In the genomic region with DNA sequence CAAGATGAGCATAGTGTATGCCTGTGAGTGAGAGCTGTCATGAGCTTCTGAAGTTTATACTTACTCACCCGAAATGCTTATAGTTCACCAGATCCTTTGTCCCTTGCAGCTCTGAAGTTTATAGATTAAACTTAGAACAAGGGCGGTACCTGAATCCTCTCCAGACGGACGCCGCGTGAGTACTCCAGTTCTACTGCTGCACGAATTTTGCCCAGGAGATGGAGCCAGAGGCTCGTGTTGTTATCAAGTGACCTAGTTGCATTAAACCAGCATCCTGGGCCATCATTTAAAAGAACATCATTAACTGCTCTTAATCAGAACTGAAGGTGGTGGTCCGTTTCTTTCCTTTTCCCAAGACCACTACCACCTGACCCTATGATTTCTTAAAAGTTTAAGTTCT, we compare ENCODE assay signal across 11 mouse cellular contexts. TPM values are rescaled to one million over a fixed set of nuclear protein-coding genes. Genes with fewer than 3 reads are reported as not detected.
DNase-seq lines count a peak whose midpoint lies in the region; ATAC-seq and TF ChIP-seq lines count a peak whose summit lies in the region.
"Had no signal": no experiment of that assay in that cellular context is flagged by ENCODE, and none has a peak within 500 bp of the region (broad histone marks: within the 10 kb centered on the region; RNA-seq: fewer than 3 reads in every experiment).

No protein-coding gene starts in this region.

- intact Hi-C loops in heart, postnatal 10 days (cut with DNase I) = loop anchor here (10.0 kb wide), 1 partner anchor 324 kb away; no protein-coding TSS in a partner anchor

- no peaks in the 10 kb centered on the region for H3K4me1 ChIP-seq in heart, embryonic 11.5 days (ENCODE audit: control insufficient read depth, insufficient read depth, low read length)
- H3K4me1 ChIP-seq in midbrain, postnatal 0 days (ENCODE audit: insufficient read depth, low read length) = no peaks in the 10 kb centered on the region
- H3K4me1 ChIP-seq in midbrain, embryonic 15.5 days = no peaks in the 10 kb centered on the region
- H3K4me1 ChIP-seq in small intestine, adult 2 months (ENCODE audit: control insufficient read depth, insufficient read depth, insufficient read length, low read length) = no peaks in the 10 kb centered on the region

- H3K4me2 ChIP-seq in heart, embryonic 11.5 days = no peak overlapping the region
- no peak overlapping the region for H3K4me2 ChIP-seq in midbrain, postnatal 0 days (ENCODE audit: low read depth, low read length, poor library complexity, severe bottlenecking)
- H3K4me2 ChIP-seq in midbrain, embryonic 15.5 days = no peak overlapping the region
- H3K4me2 ChIP-seq: midbrain, embryonic 11.5 days had no signal

- peak; percentile 51 for TF ChIP-seq CTCF in midbrain, postnatal 0 days (IDR thresholded peaks at IDR 0.05)
- peak; percentile 18; the same call in 1 of the 2 replicates for TF ChIP-seq CTCF in small intestine, adult 2 months (IDR thresholded peaks at IDR 0.05; ENCODE audit: extremely low read depth, insufficient read length, insufficient replicate concordance, low read depth, low read length)

- 89% methylated on average over 9 of the region's 9 CpGs for WGBS in heart, embryonic 11.5 days (ENCODE audit: insufficient replicate concordance)
- 89% methylated on average over 9 of the region's 9 CpGs for WGBS in midbrain, postnatal 0 days
- WGBS in midbrain, embryonic 15.5 days = 91% methylated on average over 9 of the region's 9 CpGs
- WGBS in small intestine, adult 2 months = 87% methylated on average over 9 of the region's 9 CpGs

- H3K27me3 ChIP-seq in heart, embryonic 11.5 days (ENCODE audit: control insufficient read depth, insufficient read depth, low read length) = no peaks in the 10 kb centered on the region
- no peaks in the 10 kb centered on the region for H3K27me3 ChIP-seq in midbrain, postnatal 0 days (ENCODE audit: insufficient read depth, low read length)
- H3K27me3 ChIP-seq in midbrain, embryonic 15.5 days (replicated peaks) = no peaks in the 10 kb centered on the region
- no peaks in the 10 kb centered on the region for H3K27me3 ChIP-seq in small intestine, adult 2 months (ENCODE audit: control insufficient read depth, insufficient read depth, low read length)

- peaks cover 38% of the 10 kb centered on the region for H3K36me3 ChIP-seq in heart, embryonic 11.5 days (ENCODE audit: control insufficient read depth, insufficient read depth, low read length)
- peaks cover 46% of the 10 kb centered on the region for H3K36me3 ChIP-seq in midbrain, postnatal 0 days (ENCODE audit: insufficient read depth, low read length)
- H3K36me3 ChIP-seq in midbrain, embryonic 15.5 days (replicated peaks) = peaks cover 59% of the 10 kb centered on the region
- H3K36me3 ChIP-seq in small intestine, adult 2 months (ENCODE audit: control insufficient read depth, insufficient read depth, low read length) = peaks cover 48% of the 10 kb centered on the region

- H3K4me3 ChIP-seq in heart, embryonic 11.5 days (ENCODE audit: low read depth, low read length) = no peak overlapping the region
- no peak overlapping the region for H3K4me3 ChIP-seq in midbrain, postnatal 0 days (ENCODE audit: low read depth, low read length)
- H3K4me3 ChIP-seq in midbrain, embryonic 15.5 days = no peak overlapping the region
- H3K4me3 ChIP-seq in small intestine, adult 2 months (ENCODE audit: low read depth, low read length) = no peak overlapping the region

- no peak overlapping the region for H3K9ac ChIP-seq in heart, embryonic 11.5 days (ENCODE audit: low read depth, low read length)
- H3K9ac ChIP-seq in midbrain, postnatal 0 days (replicated peaks; ENCODE audit: low read length, poor library complexity, severe bottlenecking) = no peak overlapping the region
- no peak overlapping the region for H3K9ac ChIP-seq in midbrain, embryonic 15.5 days

- DNase-seq in heart, postnatal 10 days = peak; percentile 26 to 46
- DNase-seq in midbrain, postnatal 0 days (ENCODE audit: low spot score) = no peak
- DNase-seq in induced T-regulatory cell, adult 2 months (ENCODE audit: low read depth) = peak; percentile 46
- DNase-seq in gastrocnemius, postnatal 25 days = no peak
- DNase-seq in thymus, postnatal 36 days = no peak
- DNase-seq: gastrocnemius, postnatal 14 days; layer of hippocampus, postnatal 36 days had no signal

- no peak for ATAC-seq in heart, embryonic 11.5 days (replicated peaks; ENCODE audit: insufficient number of reproducible peaks, low FRiP score, low TSS enrichment)
- no peak for ATAC-seq in midbrain, postnatal 0 days (ENCODE audit: low FRiP score)
- ATAC-seq in midbrain, embryonic 15.5 days (replicated peaks) = no peak

- TF ChIP-seq POLR2A in small intestine, adult 2 months (IDR thresholded peaks at IDR 0.05; ENCODE audit: low read depth, low read length) = no peak

- no peak overlapping the region for H3K27ac ChIP-seq in heart, embryonic 11.5 days (ENCODE audit: low read depth, low read length)
- no peak overlapping the region for H3K27ac ChIP-seq in midbrain, postnatal 0 days (ENCODE audit: low read depth, low read length)
- no peak overlapping the region for H3K27ac ChIP-seq in midbrain, embryonic 15.5 days
- H3K27ac ChIP-seq in small intestine, adult 2 months (ENCODE audit: insufficient read depth, low read depth, low read length) = no peak overlapping the region

- H3K9me3 ChIP-seq in heart, embryonic 11.5 days (replicated peaks; ENCODE audit: control insufficient read depth, low read length) = no peaks in the 10 kb centered on the region
- no peaks in the 10 kb centered on the region for H3K9me3 ChIP-seq in midbrain, postnatal 0 days (ENCODE audit: low read length)
- H3K9me3 ChIP-seq in midbrain, embryonic 15.5 days = no peaks in the 10 kb centered on the region

RNA-seq across cellular contexts. Expression of a gene that starts 10.7 kb away (rescaled TPM):
- 1 to 10 TPM; 9.0 to 9.7 TPM for total RNA-seq in heart, postnatal 10 days (2021)
- 15.9 and 18.6 TPM in 2 replicates for polyA plus RNA-seq in heart, embryonic 11.5 days (2014; fragmentation: Nextera tagmentation; extraction: Ambion mirVana)
- 6.5 and 10.0 TPM in 2 replicates for total RNA-seq in midbrain, postnatal 0 days (2014; rRNA removed)
- 11.8 and 13.6 TPM in 2 replicates for polyA plus RNA-seq in midbrain, postnatal 0 days (2015; fragmentation: Nextera tagmentation; extraction: Ambion mirVana)
- 20.7 and 21.6 TPM in 2 replicates for polyA plus RNA-seq in midbrain, embryonic 15.5 days (2015; fragmentation: Nextera tagmentation; extraction: Ambion mirVana)
- 0.46 and 1.3 TPM in 2 replicates for polyA plus RNA-seq in small intestine, adult 2 months (2012; rRNA removed)
- 1 to 10 TPM; 6.3 to 7.4 TPM for total RNA-seq in gastrocnemius, postnatal 25 days (2021)

RNA-seq across cellular contexts. Expression of a gene that starts 29.8 kb away (rescaled TPM):
- total RNA-seq in heart, postnatal 10 days (2021) = not detected
- 0.17 and 0.44 TPM in 2 replicates for polyA plus RNA-seq in heart, embryonic 11.5 days (2014; fragmentation: Nextera tagmentation; extraction: Ambion mirVana)
- total RNA-seq in midbrain, postnatal 0 days (2014; rRNA removed) = 1.6 and 1.9 TPM in 2 replicates
- polyA plus RNA-seq in midbrain, postnatal 0 days (2015; fragmentation: Nextera tagmentation; extraction: Ambion mirVana) = 1.8 and 2.0 TPM in 2 replicates
- polyA plus RNA-seq in midbrain, embryonic 15.5 days (2015; fragmentation: Nextera tagmentation; extraction: Ambion mirVana) = 0.59 and 0.75 TPM in 2 replicates
- not detected in 2 replicates for polyA plus RNA-seq in small intestine, adult 2 months (2012; rRNA removed)
- under 1 TPM in 1 of 2 experiments, not detected in 1; 0.21 TPM for total RNA-seq in gastrocnemius, postnatal 25 days (2021)
- total RNA-seq: gastrocnemius, postnatal 14 days had no signal

Comparison
In these comparisons a context has a peak if more than half of its experiments do, and no peak if none do; other contexts are left out.
1. DNase-seq: peak in heart, postnatal 10 days (2 of 2) and induced T-regulatory cell, adult 2 months (single experiment); none in midbrain, postnatal 0 days (single experiment), gastrocnemius, postnatal 25 days (single experiment) and thymus, postnatal 36 days (0 of 2).